Mouse (Mus musculus) embryonic facial prominence, embryonic 11.5 days (tissue): ENCODE measurements at regions not wholly inside any gene's neighbourhood (a gene's known extent, or its start where the extent isn't known, plus 50 kb on each side); places are given as distances from the start of the nearest gene placed in this dataset.

ENCODE experiments used
- ATAC-seq: fragments of 200-750 bp; cut with Nextera tagmentation; replicated peaks from 2 replicates; pipeline ENCODE4 v1.8.0; 2017; ENCODE audit warnings: low read depth; ENCODE audit not compliant: insufficient number of reproducible peaks, low FRiP score, low TSS enrichment
- DNase-seq: peaks from one replicate; pipeline ENCODE4 v3.0.0-alpha.2; 2015; ENCODE audit warnings: low spot score
- H3K27ac ChIP-seq: fragments of 300-500 bp; sonication (generic); replicated peaks from 2 replicates; pipeline ENCODE4 v1.5.1; 2014; ENCODE audit warnings: mild to moderate bottlenecking, low read depth, low read length, control low read depth
- H3K27me3 ChIP-seq: fragments of 300-500 bp; sonication (generic); 2 replicates; pipeline ENCODE4 v1.6.1; 2014; ENCODE audit warnings: mild to moderate bottlenecking, low read length, moderate library complexity, mixed read lengths; ENCODE audit not compliant: control insufficient read depth, insufficient read depth
- H3K36me3 ChIP-seq: fragments of 300-500 bp; sonication (generic); replicated peaks from 2 replicates; pipeline ENCODE4 v1.6.1; 2014; ENCODE audit warnings: low read depth, mild to moderate bottlenecking, low read length, moderate library complexity, mixed read lengths; ENCODE audit not compliant: control insufficient read depth, insufficient read depth
- H3K4me1 ChIP-seq: fragments of 300-500 bp; sonication (generic); 2 replicates; pipeline ENCODE4 v1.6.1; 2014; ENCODE audit warnings: low read length, mixed read lengths; ENCODE audit not compliant: control insufficient read depth, insufficient read depth
- H3K4me2 ChIP-seq: fragments of 300-500 bp; sonication (generic); 2 replicates; pipeline ENCODE4 v1.6.1; 2014; ENCODE audit warnings: low read depth, mild to moderate bottlenecking, control low read depth, low read length, moderate library complexity
- H3K4me3 ChIP-seq: fragments of 300-500 bp; sonication (generic); 2 replicates; pipeline ENCODE4 v1.5.1; 2014; ENCODE audit warnings: low read depth, low read length, control low read depth
- H3K9ac ChIP-seq: fragments of 300-500 bp; sonication (generic); replicated peaks from 2 replicates; pipeline ENCODE4 v1.6.1; 2014; ENCODE audit warnings: mild to moderate bottlenecking, control low read depth, low read length
- H3K9me3 ChIP-seq: fragments of 300-500 bp; sonication (generic); replicated peaks from 2 replicates; pipeline ENCODE4 v1.6.1; 2016; ENCODE audit warnings: mild to moderate bottlenecking, low read length, inconsistent platforms, mixed read lengths; ENCODE audit not compliant: control insufficient read depth
- WGBS: fragments of 180-500 bp; shearing (Covaris S2); extraction: QIAGEN DNeasy Blood & Tissue Kit; methylation state at CpG from one replicate; pipeline ENCODE4 v1.1.7; 2014; 5-methylcytosine and 5-hydroxymethylcytosine counted together

DNA sequence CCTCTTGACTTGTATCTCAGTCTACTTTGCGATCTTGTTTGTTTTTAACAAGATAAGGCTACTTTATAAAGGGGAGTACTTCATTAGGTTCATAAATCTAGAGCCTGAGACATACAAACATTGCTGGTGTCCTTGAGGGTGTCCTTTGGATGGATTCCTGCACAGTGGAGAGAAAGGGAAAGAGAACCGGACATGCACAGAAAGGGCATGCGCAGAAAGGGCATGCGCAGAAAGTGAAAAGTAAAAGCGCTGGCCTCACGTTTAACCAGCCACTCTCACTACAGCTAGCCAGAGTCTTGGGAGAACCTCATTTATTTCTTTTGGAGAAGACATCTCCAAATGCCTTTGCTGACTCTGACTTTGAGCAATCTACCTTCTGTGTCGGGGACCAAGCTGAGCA is 125.5 kb downstream of the Dusp6 start:
- Histone ChIP-seq H3K4me2 (no peak overlapping the region), H3K4me3 (no peak overlapping the region), H3K4me1 (no peaks in the 10 kb centered on the region), H3K27me3 (no peaks in the 10 kb centered on the region), H3K36me3 (no peaks in the 10 kb centered on the region), H3K9ac (no peak overlapping the region), H3K27ac (no peak overlapping the region), H3K9me3 (no peaks in the 10 kb centered on the region)
- ATAC-seq, result no peak
- DNase-seq, result no peak
- WGBS, result 95% methylated on average over 7 of the region's 7 CpGs

DNA sequence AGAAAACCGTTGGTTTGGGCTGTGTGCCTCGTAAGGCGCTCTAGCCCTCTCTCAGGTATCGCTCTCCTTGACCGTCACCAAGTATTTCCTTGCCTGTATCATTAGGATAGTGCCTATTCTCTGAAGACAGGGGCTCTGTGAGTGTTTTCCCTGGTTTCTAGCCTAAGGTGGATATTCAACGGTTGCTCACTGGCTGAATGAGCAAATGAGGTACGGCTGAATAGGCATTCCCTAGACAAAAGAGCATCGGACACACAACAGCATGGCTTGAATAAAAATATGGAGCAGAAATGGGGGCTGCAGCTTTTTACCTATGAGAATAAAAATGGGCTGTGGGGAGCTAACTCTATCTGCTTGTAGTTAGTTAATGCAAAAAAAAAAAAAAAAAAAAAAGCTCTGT is 126.0 kb downstream of the Dusp6 start:
- ATAC-seq (no peak), DNase-seq (no peak)
- Histone ChIP-seq H3K27ac (no peak overlapping the region), H3K36me3 (no peaks in the 10 kb centered on the region), H3K4me3 (no peak overlapping the region), H3K27me3 (no peaks in the 10 kb centered on the region), H3K9me3 (no peaks in the 10 kb centered on the region), H3K9ac (no peak overlapping the region), H3K4me1 (no peaks in the 10 kb centered on the region), H3K4me2 (no peak overlapping the region)
- 90% methylated on average over 8 of the region's 8 CpGs for WGBS

DNA sequence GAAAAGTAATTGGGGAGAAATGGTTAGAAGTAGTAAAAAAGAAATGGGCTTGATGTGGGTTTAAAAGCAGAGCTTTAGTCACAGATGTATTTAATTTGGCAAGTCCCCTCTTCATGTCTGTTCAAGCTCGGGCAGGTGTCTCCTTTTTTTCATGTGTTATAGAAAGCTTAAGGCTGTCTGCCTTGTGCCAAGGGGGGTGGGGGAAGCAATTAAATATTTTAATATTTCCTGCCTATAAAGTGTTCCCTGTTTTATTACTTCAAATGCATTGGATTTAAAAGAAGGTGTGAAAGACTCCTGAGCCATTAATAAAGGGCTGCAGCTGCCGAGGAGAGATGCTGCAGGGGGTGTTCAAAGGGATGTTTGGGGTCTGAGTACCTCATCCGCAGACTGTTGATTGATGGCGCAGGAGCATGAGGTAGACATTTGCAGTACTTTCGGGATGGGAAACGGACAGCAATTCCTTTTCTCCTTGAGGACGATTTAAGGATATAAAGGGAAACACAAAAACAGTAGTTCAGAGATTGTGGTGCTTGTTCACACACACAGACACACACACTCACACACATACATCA is 127.7 kb downstream of the Dusp6 start:
- no peaks in the 10 kb centered on the region for H3K9me3 ChIP-seq

DNA sequence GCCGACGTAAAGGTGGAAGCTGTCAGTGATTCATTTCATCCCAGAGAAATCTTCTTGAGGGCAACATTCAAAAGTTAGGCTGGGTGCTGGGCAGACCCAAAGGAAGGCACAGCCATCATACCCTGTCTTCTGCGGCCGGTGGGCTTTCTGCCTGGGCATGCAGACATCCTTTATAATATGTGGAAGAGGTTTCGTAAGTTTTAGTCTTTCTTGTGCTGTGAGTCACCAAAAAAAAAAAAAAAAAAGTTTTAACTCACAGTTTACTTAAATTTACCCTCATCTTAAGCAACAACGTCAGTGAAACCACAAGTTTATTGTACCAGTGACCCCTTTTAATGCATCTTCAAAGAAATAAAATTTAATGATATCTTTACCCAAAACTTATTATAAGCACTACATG is 128.7 kb downstream of the Dusp6 start:
- DNase-seq (no peak), ATAC-seq (no peak)
- WGBS, result 91% methylated on average over 6 of the region's 6 CpGs

More for the DNA sequence above, 127.7 kb downstream of the Dusp6 start:
- Histone ChIP-seq H3K4me3 (no peak overlapping the region), H3K4me1 (no peaks in the 10 kb centered on the region), H3K4me2 (no peak overlapping the region), H3K36me3 (no peaks in the 10 kb centered on the region), H3K27me3 (no peaks in the 10 kb centered on the region), H3K27ac (no peak overlapping the region), H3K9ac (no peak overlapping the region)
- 57% methylated on average over 7 of the region's 7 CpGs for WGBS
- ATAC-seq (no peak), DNase-seq (no peak)

DNA sequence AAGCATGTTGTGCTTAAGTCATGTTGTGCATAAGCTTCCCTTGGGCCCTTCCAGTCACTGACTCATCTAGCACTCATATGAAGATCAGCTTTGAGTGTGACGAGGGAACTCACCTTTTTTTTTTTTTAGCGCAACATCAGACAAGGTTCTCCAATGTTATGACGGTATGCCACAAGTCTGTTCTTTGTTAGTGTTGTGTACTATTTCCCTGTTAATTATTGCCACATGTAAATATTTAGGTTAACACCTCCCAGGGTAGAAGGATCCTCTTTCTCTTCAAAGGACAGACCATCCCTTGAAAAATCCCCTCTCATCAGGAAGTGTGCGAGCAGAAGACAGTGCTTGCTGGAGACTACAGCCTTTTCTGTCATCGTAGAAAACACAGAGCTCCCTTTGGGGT is 129.9 kb downstream of the Dusp6 start:
- H3K4me1 ChIP-seq, result no peaks in the 10 kb centered on the region
- no peak overlapping the region for H3K4me3 ChIP-seq
- H3K9me3 ChIP-seq, result no peaks in the 10 kb centered on the region
- H3K36me3 ChIP-seq, result no peaks in the 10 kb centered on the region
- 54% methylated on average over 5 of the region's 5 CpGs for WGBS
- H3K9ac ChIP-seq, result no peak overlapping the region
- DNase-seq (peak; percentile 29), ATAC-seq (no peak)
- H3K4me2 ChIP-seq, result no peak overlapping the region
- no peak overlapping the region for H3K27ac ChIP-seq
- H3K27me3 ChIP-seq, result no peaks in the 10 kb centered on the region

More for the DNA sequence above, 128.7 kb downstream of the Dusp6 start:
- Histone ChIP-seq H3K4me3 (no peak overlapping the region), H3K4me2 (no peak overlapping the region), H3K36me3 (no peaks in the 10 kb centered on the region), H3K27me3 (no peaks in the 10 kb centered on the region), H3K27ac (no peak overlapping the region), H3K9ac (no peak overlapping the region), H3K4me1 (no peaks in the 10 kb centered on the region), H3K9me3 (no peaks in the 10 kb centered on the region)

DNA sequence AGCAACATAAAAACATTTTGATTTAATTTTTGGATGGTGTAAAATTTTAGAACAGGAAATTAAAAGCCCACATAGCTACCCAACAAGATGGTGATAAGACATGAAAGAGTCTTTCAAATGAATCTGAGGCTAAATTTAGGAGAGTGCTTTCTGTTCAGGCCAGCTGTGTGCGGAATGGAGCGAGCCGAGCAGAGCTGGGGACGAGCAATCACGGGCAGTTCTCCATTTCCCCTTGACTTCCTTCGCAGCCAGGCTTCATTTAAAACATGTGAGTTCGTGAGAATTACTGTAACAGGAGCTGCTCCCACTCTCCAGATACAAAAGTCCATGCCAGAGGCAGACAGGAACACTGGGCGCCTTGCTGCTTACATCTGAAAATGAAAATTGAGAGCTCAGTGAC is 130.5 kb downstream of the Dusp6 start:
- Histone ChIP-seq H3K27ac (no peak overlapping the region), H3K9ac (no peak overlapping the region), H3K4me2 (no peak overlapping the region), H3K4me1 (no peaks in the 10 kb centered on the region), H3K9me3 (no peaks in the 10 kb centered on the region), H3K4me3 (no peak overlapping the region), H3K27me3 (no peaks in the 10 kb centered on the region), H3K36me3 (no peaks in the 10 kb centered on the region)
- ATAC-seq, result no peak
- peak; percentile 78 for DNase-seq
- WGBS, result 21% methylated on average over 8 of the region's 8 CpGs

DNA sequence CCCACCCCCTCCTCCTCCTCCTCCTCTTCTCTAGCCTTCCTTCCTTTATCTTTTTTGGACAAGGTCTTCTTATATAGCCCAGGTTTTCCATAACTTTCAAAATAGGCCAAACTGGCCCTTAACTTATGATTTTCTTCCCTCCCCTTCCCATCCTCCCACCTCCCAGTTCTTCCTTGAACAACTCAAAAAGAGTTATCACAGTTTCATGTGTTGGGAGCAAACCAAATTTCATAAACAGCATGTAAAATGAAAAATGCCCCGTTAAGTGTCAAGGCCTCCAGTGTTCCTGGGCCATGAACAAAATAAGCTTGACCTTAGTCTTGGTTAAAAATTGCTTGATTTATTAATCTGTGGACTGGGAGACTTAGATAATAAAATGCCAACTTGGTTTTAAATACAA is 132.4 kb downstream of the Dusp6 start:
- Histone ChIP-seq H3K36me3 (no peaks in the 10 kb centered on the region), H3K27me3 (no peaks in the 10 kb centered on the region), H3K9me3 (no peaks in the 10 kb centered on the region), H3K27ac (no peak overlapping the region), H3K4me2 (no peak overlapping the region), H3K4me3 (no peak overlapping the region), H3K9ac (no peak overlapping the region), H3K4me1 (no peaks in the 10 kb centered on the region)
- ATAC-seq (no peak), DNase-seq (no peak)
- 83% methylated on average over 1 of the region's 1 CpGs for WGBS

DNA sequence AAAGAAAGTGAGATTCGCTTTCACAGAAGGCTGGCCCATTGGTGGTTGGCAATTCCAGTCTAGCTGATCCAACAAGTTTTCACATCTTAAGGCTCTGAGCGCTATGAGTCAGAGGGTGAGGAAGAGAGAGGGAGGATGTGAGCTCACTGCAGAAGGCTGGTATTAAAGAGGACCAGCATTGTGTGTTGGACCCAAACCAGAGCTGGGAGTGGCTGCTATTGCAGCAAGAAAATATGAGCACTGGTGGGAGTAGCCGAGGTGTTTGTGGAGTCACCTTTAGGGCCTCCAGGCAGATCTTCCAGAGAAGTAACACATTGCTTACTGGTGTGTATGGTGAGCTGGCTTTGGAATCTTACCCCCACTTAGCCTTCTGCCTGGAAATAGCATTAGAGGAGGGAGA is 133.6 kb downstream of the Dusp6 start:
- Histone ChIP-seq H3K36me3 (no peaks in the 10 kb centered on the region), H3K27ac (no peak overlapping the region)

More for the DNA sequence above, 133.6 kb downstream of the Dusp6 start:
- Histone ChIP-seq H3K9me3 (no peaks in the 10 kb centered on the region), H3K4me2 (no peak overlapping the region), H3K27me3 (no peaks in the 10 kb centered on the region), H3K9ac (no peak overlapping the region), H3K4me1 (no peaks in the 10 kb centered on the region), H3K4me3 (no peak overlapping the region)
- WGBS, result 79% methylated on average over 3 of the region's 3 CpGs
- DNase-seq (no peak), ATAC-seq (no peak)
